Mouse (Mus musculus): Measurements from ENCODE around the gene Slc30a7.

The Slc30a7 gene

DNA sequence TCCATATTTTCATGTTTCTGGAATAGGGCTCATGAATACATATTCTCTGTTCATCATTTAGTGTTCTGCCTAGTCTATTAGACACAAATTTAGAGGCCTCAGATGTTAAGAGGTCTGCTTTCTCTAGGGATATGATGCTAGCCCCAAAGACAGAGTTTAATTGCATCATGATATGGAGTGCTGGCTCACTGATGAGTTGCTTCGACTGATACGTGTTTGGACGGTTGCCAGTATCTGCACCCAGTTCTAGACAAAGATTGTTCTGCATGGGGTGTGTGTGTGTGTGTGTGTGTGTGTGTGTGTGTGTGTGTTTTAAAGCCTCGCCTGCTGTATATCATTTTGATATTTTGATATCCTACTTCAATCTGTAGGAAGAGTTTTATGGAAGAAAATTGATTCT is 114.9 kb downstream of the Slc30a7 start:
- in situ Hi-C loops (cut with MboI; ENCODE audit: low sequenced_read_pairs): no loop called here

Measured in CH12F3 (cell line).